Mouse (Mus musculus): Measurements from ENCODE around the gene Mus81.

Mus81 gene

GRCm38 (mm10) chr19:5471846-5472245, 16.4 kb downstream of the Mus81 start:
- DNase-seq (ENCODE audit: low spot score): peak; percentile 45

DNA sequence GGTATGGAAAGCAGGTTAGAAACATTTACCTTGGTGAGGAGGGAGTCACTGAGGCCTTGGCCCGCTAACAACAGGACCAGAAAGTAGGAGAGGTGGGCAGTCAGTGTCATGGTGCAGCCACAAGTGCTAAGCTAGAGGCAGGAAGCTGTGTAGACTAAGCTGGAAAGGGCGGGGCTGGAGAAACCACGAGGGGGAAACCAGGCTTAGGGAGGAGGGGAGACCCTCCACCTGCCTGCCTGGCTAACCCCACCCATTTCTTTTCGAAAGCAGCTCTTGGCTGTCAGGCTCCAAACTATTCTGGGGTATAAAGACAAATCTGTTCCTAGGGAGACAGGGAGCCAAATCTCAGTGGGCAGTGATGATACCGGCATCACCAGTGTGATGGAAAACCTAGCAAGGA, 19.8 kb downstream of the Mus81 start, which contains the start of gene Ctsw:
TSS of gene Ctsw (minus strand) at position 134 of the 400 bp plus-strand sequence.
- DNase-seq (ENCODE audit: low spot score): no peak

DNA sequence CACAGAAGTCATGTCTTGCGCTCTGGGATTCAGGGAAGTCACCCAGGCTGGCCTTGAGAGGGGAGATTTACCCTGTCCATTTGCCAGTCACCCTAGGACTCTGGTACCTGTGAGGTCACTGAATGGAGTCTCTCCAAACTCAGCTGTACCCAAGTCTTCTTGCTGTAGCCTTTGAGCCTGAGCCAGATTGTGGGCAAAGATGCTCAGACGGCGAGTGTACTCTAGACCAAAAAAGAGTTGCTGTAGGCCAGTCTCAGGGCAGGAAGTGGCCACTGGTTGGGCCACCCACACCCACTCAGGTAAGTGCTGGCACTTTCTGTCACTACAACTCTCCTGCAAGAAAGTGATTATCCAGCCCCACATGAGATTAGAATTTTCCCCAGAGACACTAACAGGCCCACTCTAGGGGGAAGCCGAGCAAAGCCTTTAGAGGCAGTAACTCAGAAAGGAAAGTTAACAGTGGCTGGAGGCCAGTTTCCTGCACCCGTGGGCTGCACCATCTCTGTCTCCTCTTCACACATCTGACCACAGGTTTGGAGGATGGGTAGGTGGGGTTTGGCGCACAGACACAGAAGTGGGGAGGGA, 21.2 kb downstream of the Mus81 start:
- DNase-seq (ENCODE audit: low spot score): no peak

GRCm38 (mm10) chr19:5465037-5465436, 23.2 kb downstream of the Mus81 start:
- DNase-seq (ENCODE audit: low spot score): no peak

GRCm38 (mm10) chr19:5463791-5464562, 24.2 kb downstream of the Mus81 start:
- no peak for DNase-seq (ENCODE audit: low spot score)

- no peak for DNase-seq (ENCODE audit: low spot score)
Measured at GRCm38 (mm10) chr19:5463212-5463611, 25.0 kb downstream of the Mus81 start.

DNA sequence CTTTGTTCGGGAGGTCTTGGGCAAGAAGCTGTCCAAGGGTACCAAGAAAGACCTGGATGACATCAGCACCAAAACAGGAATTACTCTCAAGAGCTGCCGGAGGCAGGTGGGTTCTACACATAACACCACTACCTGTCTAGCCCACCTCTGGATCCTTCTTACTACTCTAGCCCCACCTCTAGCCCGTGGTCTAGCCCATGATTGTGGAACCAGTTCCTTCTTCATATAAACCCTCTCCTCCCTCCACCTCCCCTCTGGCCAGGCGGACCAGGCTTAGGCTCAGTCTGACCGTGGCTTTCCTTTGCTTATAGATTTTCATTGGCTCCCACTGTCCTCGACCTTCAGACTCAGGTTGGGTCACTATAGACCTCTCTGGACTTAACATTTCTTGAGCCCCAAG, 26.8 kb downstream of the Mus81 start:
- no peak for DNase-seq (ENCODE audit: low spot score)

DNA sequence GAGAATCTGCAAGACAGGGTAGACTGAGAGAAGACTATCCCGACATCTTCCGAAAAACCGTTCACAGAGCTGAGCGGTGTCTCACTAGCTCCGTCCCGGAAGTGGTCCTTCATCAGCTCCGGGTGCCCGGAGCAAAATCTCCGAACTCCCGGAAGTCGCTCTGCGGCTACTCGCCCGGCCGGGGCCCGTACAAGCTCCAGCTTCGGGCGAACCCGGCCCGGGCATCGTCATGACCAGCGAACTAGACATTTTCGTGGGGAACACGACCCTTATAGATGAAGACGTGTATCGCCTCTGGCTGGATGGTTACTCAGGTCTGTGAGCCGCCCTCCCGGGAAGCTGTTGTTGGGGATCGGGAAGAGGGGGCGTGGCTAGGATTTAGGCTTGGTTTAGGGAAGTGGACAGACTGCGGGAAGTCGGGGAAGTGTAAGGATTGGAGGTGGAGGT, 27.7 kb downstream of the Mus81 start, which contains the start of gene Fibp:
TSS of gene Fibp (plus strand) at position 151 of the 447 bp plus-strand sequence.
- DNase-seq (ENCODE audit: low spot score): peak; percentile 89

DNA sequence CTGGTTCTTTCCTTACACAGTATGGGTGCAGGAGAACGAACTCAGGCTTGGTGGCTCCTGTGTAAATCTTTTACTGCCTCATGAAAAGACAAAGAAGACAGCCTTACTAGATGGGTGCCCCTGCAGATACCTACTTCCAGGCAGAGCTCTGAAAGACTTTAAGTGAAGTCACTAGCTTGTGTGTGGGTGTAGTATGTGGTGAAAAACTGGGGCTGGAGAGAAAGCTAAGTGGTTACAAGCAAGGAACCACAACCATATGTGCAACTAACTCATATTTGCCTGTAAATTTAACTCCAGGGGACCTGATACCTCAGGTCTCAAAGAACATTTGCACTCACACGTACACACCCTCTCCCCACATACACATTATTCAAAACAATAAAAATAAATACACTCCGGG, 28.3 kb downstream of the Mus81 start:
- DNase-seq (ENCODE audit: low spot score): no peak

GRCm38 (mm10) chr19:5459019-5459418, 29.2 kb downstream of the Mus81 start:
- peak; percentile 81 for DNase-seq (ENCODE audit: low spot score)

DNA sequence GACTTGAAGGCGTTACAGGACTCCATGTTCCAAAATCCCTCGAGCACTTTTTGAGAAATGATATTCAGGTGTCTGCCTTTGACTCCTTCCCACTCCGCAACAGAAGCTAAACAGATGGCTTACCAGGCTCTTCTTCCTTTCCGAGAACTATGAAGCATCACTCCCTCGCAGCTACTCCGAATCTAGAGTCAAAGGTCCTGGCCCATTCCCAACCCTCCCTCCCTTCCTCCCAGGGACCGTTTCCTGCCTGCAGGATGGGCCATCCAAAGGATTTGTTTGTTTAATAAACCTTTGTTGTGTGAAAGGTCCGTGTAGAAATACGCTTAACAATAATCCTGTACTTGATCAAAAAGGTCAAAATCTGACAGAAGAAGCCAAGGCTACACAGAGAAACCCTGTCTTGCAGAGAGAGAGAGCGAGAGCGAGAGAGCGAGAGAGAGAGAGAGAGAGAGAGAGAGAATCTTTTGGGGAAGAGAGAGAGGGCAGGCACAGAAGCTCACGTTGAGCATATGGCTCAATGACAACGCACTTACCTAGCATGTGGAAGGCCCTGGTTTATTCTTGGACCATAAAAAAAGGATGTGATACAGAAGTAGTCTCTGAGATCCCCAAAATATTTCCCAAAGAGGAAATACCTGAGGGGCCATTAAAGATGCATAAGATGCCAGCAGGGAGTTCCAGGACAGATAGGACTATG, 30.3 kb downstream of the Mus81 start, which contains the start of gene Ccdc85b:
TSS of gene Ccdc85b (minus strand) at position 149 of the 697 bp plus-strand sequence.
- peak; percentile 82 for DNase-seq (ENCODE audit: low spot score)

DNA sequence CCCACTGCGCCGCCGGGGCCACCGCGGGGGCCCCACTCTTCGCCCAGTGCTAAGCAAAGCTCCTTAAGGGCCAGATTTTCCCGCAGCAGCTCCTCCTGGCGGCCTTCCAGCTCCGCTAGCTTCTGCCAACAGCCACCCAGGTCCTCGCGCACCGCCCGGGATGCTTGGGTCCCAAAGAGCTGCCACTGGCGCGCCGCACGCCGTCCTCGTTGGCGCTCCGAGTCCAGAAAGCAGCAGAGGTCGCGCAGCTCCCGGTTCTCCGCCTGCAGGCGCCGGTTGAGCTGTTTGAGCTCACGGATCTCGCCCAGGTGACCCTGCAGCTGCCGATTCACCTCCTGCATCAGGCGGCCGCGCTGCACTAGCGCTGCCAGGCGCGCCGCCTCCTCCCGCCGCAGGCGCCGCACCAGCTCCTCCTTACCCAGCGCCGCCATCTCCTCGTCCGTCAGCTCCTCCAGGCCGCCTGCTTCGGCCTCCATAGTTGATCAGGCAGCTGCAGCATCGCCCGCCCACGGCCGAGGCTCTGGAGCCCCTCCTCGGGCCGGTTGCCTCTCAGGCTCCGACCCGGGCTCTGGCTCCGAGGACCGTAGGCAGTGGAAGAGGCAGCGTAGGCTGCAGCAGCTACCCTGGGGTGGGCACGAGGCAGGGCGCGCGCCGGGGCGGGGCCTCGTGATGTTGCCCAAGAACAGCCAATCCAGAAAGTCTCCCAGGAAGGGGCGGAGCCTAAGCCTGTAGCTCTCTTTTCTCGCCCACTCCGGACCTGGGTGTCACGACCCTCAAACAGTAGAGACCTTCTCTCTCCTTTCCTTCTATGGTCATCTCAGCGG, 31.1 kb downstream of the Mus81 start:
- DNase-seq (ENCODE audit: low spot score): peak; percentile 94

GRCm38 (mm10) chr19:5456241-5456921, 31.8 kb downstream of the Mus81 start:
- no peak for DNase-seq (ENCODE audit: low spot score)

DNA sequence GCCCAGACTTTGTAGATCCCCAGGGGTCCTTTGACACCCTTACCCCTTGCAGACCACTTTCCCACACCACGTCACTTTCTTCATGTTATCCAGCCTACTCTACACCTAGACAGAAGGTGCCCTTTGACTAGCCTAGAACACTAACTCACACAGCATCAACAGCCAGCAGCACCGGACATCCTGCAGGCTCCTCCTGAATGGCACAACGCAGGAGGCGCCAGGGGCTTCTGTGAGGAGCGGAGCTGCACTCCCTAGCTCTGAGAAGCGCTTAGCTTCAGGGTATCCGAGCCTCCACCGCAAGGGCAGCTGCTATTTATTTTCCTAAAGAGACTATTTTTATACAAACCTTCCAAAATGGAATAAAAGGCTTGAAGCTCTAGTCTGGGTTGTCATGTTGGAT, 32.6 kb downstream of the Mus81 start:
- DNase-seq (ENCODE audit: low spot score): no peak

DNA sequence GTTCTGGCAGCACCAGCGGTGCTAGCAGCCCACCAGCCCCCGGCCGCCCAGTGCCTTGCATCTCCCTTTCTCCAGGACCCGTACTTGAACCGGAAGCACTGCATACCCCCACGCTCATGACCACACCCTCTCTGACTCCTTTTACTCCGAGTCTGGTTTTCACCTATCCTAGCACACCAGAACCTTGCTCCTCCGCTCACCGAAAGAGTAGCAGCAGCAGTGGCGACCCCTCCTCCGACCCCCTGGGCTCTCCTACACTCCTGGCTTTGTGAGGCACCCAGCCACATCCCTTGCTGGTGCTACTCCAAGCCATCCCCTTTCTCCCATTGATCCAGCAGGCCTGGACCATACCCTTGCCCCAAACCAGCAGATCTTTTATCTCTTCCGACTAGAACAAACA, 33.2 kb downstream of the Mus81 start:
- no peak for DNase-seq (ENCODE audit: low spot score)

- DNase-seq (ENCODE audit: low spot score): no peak
Measured at GRCm38 (mm10) chr19:5451766-5452165, 36.4 kb downstream of the Mus81 start.

DNA sequence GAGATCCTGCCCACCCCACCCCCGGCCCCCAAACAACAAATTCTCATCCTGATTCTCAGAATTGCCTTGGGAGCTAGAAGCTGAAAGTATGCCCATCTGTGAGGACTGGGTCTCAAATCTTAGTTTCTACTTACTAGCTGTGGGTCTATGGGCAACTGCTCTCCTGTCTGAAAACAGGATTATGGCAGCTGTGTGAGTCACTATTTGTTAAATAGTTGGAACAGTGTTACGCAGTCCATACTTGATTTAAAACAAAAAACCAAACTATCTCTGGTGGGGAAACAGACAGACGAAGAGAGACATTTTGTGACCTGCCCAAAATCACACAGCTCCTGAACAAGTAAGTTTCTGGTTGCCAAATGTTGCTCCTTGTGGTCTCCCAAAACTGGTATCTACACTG, 38.5 kb downstream of the Mus81 start:
- no peak for DNase-seq (ENCODE audit: low spot score)

DNA sequence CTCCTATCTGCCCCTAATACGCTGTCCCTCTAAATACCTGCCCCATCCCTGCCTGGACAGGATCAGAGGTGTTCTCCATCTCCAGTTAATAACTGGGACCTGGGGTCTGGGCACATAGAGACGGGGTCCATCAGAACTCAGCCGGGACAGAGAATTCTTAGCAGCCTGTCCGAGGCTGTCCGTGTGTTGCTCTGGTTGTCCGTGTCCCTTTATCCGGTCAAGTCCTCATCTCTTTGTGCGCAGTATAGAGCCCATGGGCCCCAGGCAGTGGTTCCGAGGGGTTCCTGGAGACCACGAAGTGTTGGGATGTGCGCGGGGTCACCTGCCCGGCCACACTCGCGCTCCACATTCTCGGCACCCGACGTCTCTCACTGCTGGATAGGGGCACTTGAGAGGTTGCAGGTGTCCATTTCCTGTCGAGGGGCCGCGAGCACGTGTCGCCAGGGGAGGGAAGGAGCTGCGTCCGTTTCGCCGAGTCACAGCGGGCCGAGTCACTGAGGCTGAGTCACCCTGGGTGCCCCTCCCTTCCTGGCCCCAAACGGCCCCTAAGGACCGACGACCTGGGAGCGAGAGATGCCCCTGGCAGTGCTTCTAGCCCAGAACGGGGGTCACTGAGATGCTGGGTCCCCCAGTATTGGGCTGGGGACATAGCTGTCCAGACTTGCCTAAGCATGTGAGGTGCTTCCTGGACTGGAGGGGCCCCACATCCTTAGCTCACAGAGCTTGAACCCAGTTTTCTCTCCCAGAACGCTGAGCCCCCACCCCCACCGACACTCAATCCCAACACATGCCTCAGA, 39.6 kb downstream of the Mus81 start:
- DNase-seq (ENCODE audit: low spot score): no peak

DNA sequence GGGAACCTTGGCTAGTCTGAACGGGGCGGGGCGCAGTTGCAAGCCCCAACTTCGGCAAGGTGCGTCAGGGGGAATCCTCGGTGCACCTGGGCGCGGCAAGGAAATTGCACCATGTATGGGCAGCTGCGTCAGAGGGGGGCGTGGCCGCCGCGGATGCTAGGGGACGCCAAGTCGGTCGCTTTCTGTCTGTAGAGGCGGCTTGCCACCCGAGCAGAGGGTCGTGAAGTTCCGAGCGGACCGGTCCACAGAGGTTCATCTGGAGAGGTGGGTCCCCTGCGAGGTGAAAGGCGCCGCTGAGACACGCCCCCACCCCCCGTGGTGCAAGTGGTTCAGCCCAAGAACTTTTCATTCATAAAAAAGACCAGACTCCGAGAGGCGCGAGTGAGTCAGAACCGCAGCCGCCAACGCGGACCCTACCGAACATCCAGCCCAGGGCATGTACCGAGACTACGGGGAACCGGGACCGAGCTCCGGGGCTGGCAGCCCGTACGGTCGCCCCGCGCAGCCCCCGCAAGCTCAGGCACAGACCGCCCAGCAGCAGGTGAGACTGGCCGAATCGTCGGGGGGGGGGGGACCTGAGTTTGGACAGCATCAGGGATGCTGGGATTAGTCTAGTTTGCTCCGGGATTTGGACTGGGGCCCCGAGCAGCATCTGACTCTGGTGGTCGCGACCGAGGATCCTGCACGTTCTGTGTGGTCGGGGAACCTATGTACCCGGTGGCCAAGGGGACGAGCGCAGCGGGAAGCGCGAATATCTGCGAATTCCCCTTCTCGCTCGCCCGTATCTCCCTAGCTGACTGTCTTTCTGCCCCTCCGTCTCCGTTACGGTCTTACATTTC, 40.5 kb downstream of the Mus81 start, which contains the start of gene Fosl1:
TSS of gene Fosl1 (plus strand) at position 33 of the 839 bp plus-strand sequence.
- DNase-seq (ENCODE audit: low spot score): peak; percentile 51
